Mouse (Mus musculus) intestine, embryonic 14.5 days (tissue): ENCODE data around the gene Cbfa2t3. TPM values are rescaled to one million over a fixed set of nuclear protein-coding genes. Genes with fewer than 3 reads are reported as not detected.
A peak's percentile ranks its signal among the peaks of the same experiment; 100 is the strongest.

ENCODE experiments used
- ATAC-seq: fragments of 200-750 bp; cut with Nextera tagmentation; replicated peaks from 2 replicates; pipeline ENCODE4 v1.8.0; 2017; ENCODE audit warnings: low read depth, moderate number of reproducible peaks, moderate TSS enrichment, moderate library complexity; ENCODE audit not compliant: low FRiP score, low TSS enrichment
- DNase-seq: peaks from one replicate; pipeline ENCODE4 v3.0.0-alpha.2; 2018; ENCODE audit warnings: low spot score
- H3K27ac ChIP-seq: fragments of 300-500 bp; sonication (generic); 2 replicates; pipeline ENCODE4 v1.5.1; 2014; ENCODE audit warnings: low read depth, mild to moderate bottlenecking, control low read depth
- H3K27me3 ChIP-seq: fragments of 300-500 bp; sonication (generic); replicated peaks from 2 replicates; pipeline ENCODE4 v1.6.1; 2014; ENCODE audit warnings: low read length, control low read depth; ENCODE audit not compliant: control insufficient read depth, insufficient read depth
- H3K36me3 ChIP-seq: fragments of 300-500 bp; sonication (generic); 2 replicates; pipeline ENCODE4 v1.6.1; 2014; ENCODE audit warnings: low read length, control low read depth; ENCODE audit not compliant: control insufficient read depth, insufficient read depth
- H3K4me1 ChIP-seq: fragments of 300-500 bp; sonication (generic); replicated peaks from 2 replicates; pipeline ENCODE4 v1.6.1; 2014; ENCODE audit warnings: low read length, control low read depth, mixed read lengths; ENCODE audit not compliant: control insufficient read depth, insufficient read depth
- H3K4me2 ChIP-seq: fragments of 300-500 bp; sonication (generic); 2 replicates; pipeline ENCODE4 v1.6.1; 2014; ENCODE audit warnings: low read length
- H3K4me3 ChIP-seq: fragments of 300-500 bp; sonication (generic); 2 replicates; pipeline ENCODE4 v1.5.1; 2014; ENCODE audit warnings: low read depth, low read length, control low read depth, mixed read lengths
- H3K9ac ChIP-seq: fragments of 300-500 bp; sonication (generic); 2 replicates; pipeline ENCODE4 v1.6.1; 2014; ENCODE audit warnings: mild to moderate bottlenecking, low read length
- H3K9me3 ChIP-seq: fragments of 300-500 bp; sonication (generic); 2 replicates; pipeline ENCODE4 v1.6.1; 2016; ENCODE audit warnings: low read length, control low read depth; ENCODE audit not compliant: control insufficient read depth
- WGBS: fragments of 180-500 bp; shearing (Covaris S2); extraction: QIAGEN DNeasy Blood & Tissue Kit; methylation state at CpG from one replicate; pipeline ENCODE4 v1.1.7; 2014; 5-methylcytosine and 5-hydroxymethylcytosine counted together
- polyA plus RNA-seq: library from polyadenylated mRNA; unstranded; fragments of >200 nt; fragmentation: Nextera tagmentation; extraction: Ambion mirVana; gene quantifications from 2 replicates; pipeline ENCODE4 v1.2.1, GENCODE M21; 2014

Cbfa2t3 gene
- polyA plus RNA-seq, 1 experiment from 2014 or later = 4.0 TPM

- no peak overlapping the region for H3K4me2 ChIP-seq
- DNase-seq = no peak
- no peak overlapping the region for H3K27ac ChIP-seq
- no peak overlapping the region for H3K4me3 ChIP-seq
- no peak overlapping the region for H3K9ac ChIP-seq
- ATAC-seq = no peak
- H3K27me3 ChIP-seq = peaks cover 13% of the 10 kb centered on the region
- 64% methylated on average over 3 of the region's 3 CpGs for WGBS
- H3K9me3 ChIP-seq = no peaks in the 10 kb centered on the region
- peaks cover 16% of the 10 kb centered on the region for H3K4me1 ChIP-seq
- H3K36me3 ChIP-seq = no peaks in the 10 kb centered on the region
Measured at GRCm38 (mm10) chr8:122670718-122671117, 28.2 kb downstream of the Cbfa2t3 start.

- DNase-seq = no peak
- Histone ChIP-seq H3K4me1 (peaks cover 23% of the 10 kb centered on the region), H3K36me3 (no peaks in the 10 kb centered on the region), H3K9me3 (no peaks in the 10 kb centered on the region), H3K4me2 (no peak overlapping the region), H3K27me3 (peaks cover 8% of the 10 kb centered on the region), H3K27ac (no peak overlapping the region), H3K9ac (no peak overlapping the region), H3K4me3 (no peak overlapping the region)
- whole genome bisulfite sequencing = 25% methylated on average over 11 of the region's 11 CpGs
- ATAC-seq = no peak
Measured at GRCm38 (mm10) chr8:122670001-122670400, 28.9 kb downstream of the Cbfa2t3 start.

- Histone ChIP-seq H3K4me3 (no peak overlapping the region), H3K9me3 (no peaks in the 10 kb centered on the region), H3K36me3 (no peaks in the 10 kb centered on the region), H3K9ac (no peak overlapping the region), H3K27ac (no peak overlapping the region), H3K4me1 (peaks cover 27% of the 10 kb centered on the region), H3K27me3 (peaks cover 8% of the 10 kb centered on the region), H3K4me2 (no peak overlapping the region)
- DNase-seq (no peak), ATAC-seq (no peak)
- 51% methylated on average over 5 of the region's 5 CpGs for WGBS
Measured at GRCm38 (mm10) chr8:122669370-122669769, 29.5 kb downstream of the Cbfa2t3 start.

- Histone ChIP-seq H3K4me3 (no peak overlapping the region), H3K27ac (no peak overlapping the region), H3K9me3 (no peaks in the 10 kb centered on the region), H3K27me3 (peaks cover 8% of the 10 kb centered on the region), H3K36me3 (no peaks in the 10 kb centered on the region), H3K4me1 (peaks cover 29% of the 10 kb centered on the region), H3K9ac (no peak overlapping the region), H3K4me2 (no peak overlapping the region)
- no peak for DNase-seq
- no peak for ATAC-seq
- WGBS = 74% methylated on average over 11 of the region's 11 CpGs
Measured at GRCm38 (mm10) chr8:122667854-122668253, 31.1 kb downstream of the Cbfa2t3 start.

GRCm38 (mm10) chr8:122666827-122667226 is 32.1 kb downstream of the Cbfa2t3 start:
- ATAC-seq (no peak; the same call in 1 of the 2 replicates), DNase-seq (no peak)
- Histone ChIP-seq H3K36me3 (no peaks in the 10 kb centered on the region), H3K4me3 (no peak overlapping the region), H3K9ac (no peak overlapping the region), H3K4me2 (no peak overlapping the region), H3K27me3 (peaks cover 8% of the 10 kb centered on the region; the same call in 1 of the 2 replicates), H3K27ac (no peak overlapping the region), H3K4me1 (peaks cover 30% of the 10 kb centered on the region), H3K9me3 (no peaks in the 10 kb centered on the region)
- WGBS = 43% methylated on average over 12 of the region's 12 CpGs

GRCm38 (mm10) chr8:122666338-122666764 is 32.6 kb downstream of the Cbfa2t3 start:
- Histone ChIP-seq H3K36me3 (no peaks in the 10 kb centered on the region), H3K4me1 (peaks cover 34% of the 10 kb centered on the region), H3K9me3 (no peaks in the 10 kb centered on the region), H3K4me2 (no peak overlapping the region), H3K27me3 (peaks cover 8% of the 10 kb centered on the region; the same call in 1 of the 2 replicates), H3K27ac (no peak overlapping the region), H3K4me3 (no peak overlapping the region), H3K9ac (no peak overlapping the region)
- no peak for ATAC-seq
- no peak for DNase-seq
- 39% methylated on average over 9 of the region's 9 CpGs for WGBS

GRCm38 (mm10) chr8:122665667-122666316 is 33.1 kb downstream of the Cbfa2t3 start:
- no peak overlapping the region for H3K4me2 ChIP-seq

GRCm38 (mm10) chr8:122665221-122665620 is 33.7 kb downstream of the Cbfa2t3 start:
- peak overlapping the region; percentile 43; the same call in 1 of the 2 replicates for H3K27ac ChIP-seq

More at GRCm38 (mm10) chr8:122665667-122666316, 33.1 kb downstream of the Cbfa2t3 start:
- Histone ChIP-seq H3K9ac (no peak overlapping the region), H3K27ac (no peak overlapping the region), H3K27me3 (peaks cover 7% of the 10 kb centered on the region; the same call in 1 of the 2 replicates), H3K4me3 (no peak overlapping the region), H3K36me3 (no peaks in the 10 kb centered on the region), H3K9me3 (no peaks in the 10 kb centered on the region), H3K4me1 (peaks cover 40% of the 10 kb centered on the region)
- 61% methylated on average over 13 of the region's 14 CpGs for WGBS
- no peak for ATAC-seq
- no peak for DNase-seq

GRCm38 (mm10) chr8:122663670-122664069 is 35.2 kb downstream of the Cbfa2t3 start:
- Histone ChIP-seq H3K36me3 (no peaks in the 10 kb centered on the region), H3K4me2 (no peak overlapping the region), H3K9ac (no peak overlapping the region), H3K9me3 (no peaks in the 10 kb centered on the region), H3K27me3 (no peaks in the 10 kb centered on the region), H3K4me1 (peaks cover 43% of the 10 kb centered on the region), H3K4me3 (no peak overlapping the region), H3K27ac (no peak overlapping the region)
- ATAC-seq (no peak), DNase-seq (no peak)
- WGBS = 60% methylated on average over 5 of the region's 5 CpGs

More at GRCm38 (mm10) chr8:122665221-122665620, 33.7 kb downstream of the Cbfa2t3 start:
- DNase-seq (no peak), ATAC-seq (no peak)
- Histone ChIP-seq H3K4me1 (peaks cover 42% of the 10 kb centered on the region), H3K4me3 (no peak overlapping the region), H3K9ac (no peak overlapping the region), H3K9me3 (no peaks in the 10 kb centered on the region), H3K36me3 (no peaks in the 10 kb centered on the region), H3K4me2 (no peak overlapping the region), H3K27me3 (0 out of 2 replicates have a peak, but pooled peaks cover 2% of the 10 kb centered on the region)
- 37% methylated on average over 8 of the region's 8 CpGs for WGBS
